22 mouse cellular contexts compared by ENCODE assay signal in the genomic region with DNA sequence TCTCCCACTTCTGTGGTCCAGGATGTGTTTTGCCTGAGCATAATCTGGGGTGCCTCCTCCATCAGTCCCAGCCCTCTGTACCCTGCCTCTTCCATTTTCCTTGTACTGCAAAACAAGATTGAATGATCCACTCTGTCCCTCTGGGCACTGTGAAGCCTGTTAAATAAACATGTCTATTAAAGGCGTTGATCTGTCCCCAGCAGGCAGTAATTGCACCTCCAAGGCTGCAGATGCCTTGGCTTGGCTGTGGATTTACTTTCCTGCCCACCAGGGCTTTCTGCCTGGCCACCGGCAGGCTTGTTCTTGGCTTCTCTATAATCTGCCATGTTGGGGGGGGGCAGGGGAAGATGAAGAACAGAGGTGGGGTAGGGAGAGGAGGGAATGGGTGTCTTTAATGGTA. TPM values are rescaled to one million over a fixed set of nuclear protein-coding genes. Genes with fewer than 3 reads are reported as not detected.
DNase-seq lines count a peak whose midpoint lies in the region; ATAC-seq lines count a peak whose summit lies in the region.
"Had no signal": no experiment of that assay in that cellular context is flagged by ENCODE, and none has a peak within 500 bp of the region (broad histone marks: within the 10 kb centered on the region; RNA-seq: fewer than 3 reads in every experiment).

No protein-coding gene starts in this region.

- no peaks in the 10 kb centered on the region for H3K9me3 ChIP-seq in forebrain, embryonic 13.5 days (replicated peaks)
- H3K9me3 ChIP-seq in forebrain, embryonic 10.5 days: no peaks in the 10 kb centered on the region
- H3K9me3 ChIP-seq in midbrain, embryonic 13.5 days: no peaks in the 10 kb centered on the region; the same call in 1 of the 2 replicates
- H3K9me3 ChIP-seq in midbrain, embryonic 16.5 days (replicated peaks; ENCODE audit: control insufficient read depth, low read length, poor library complexity, severe bottlenecking): no peaks in the 10 kb centered on the region
- H3K9me3 ChIP-seq in forebrain, embryonic 15.5 days: no peaks in the 10 kb centered on the region
- H3K9me3 ChIP-seq: embryonic facial prominence, embryonic 15.5 days; heart, embryonic 12.5 days; hindbrain, embryonic 10.5 days; intestine, embryonic 15.5 days had no signal

- 33% methylated on average over 2 of the region's 2 CpGs for WGBS in forebrain, embryonic 13.5 days
- 55% methylated on average over 2 of the region's 2 CpGs for WGBS in forebrain, embryonic 10.5 days
- WGBS in midbrain, embryonic 13.5 days: 5% methylated on average over 2 of the region's 2 CpGs
- 10% methylated on average over 2 of the region's 2 CpGs for WGBS in midbrain, embryonic 16.5 days
- 22% methylated on average over 2 of the region's 2 CpGs for WGBS in forebrain, embryonic 15.5 days

- H3K27ac ChIP-seq in forebrain, embryonic 13.5 days: no peak overlapping the region
- no peak overlapping the region for H3K27ac ChIP-seq in forebrain, embryonic 10.5 days
- H3K27ac ChIP-seq in midbrain, embryonic 13.5 days: no peak overlapping the region; the same call in 1 of the 2 replicates
- H3K27ac ChIP-seq in midbrain, embryonic 16.5 days (ENCODE audit: low read length): no peak overlapping the region
- 0 out of 2 replicates have a peak overlapping the region, but pooled peaks have one; percentile 23 for H3K27ac ChIP-seq in forebrain, embryonic 15.5 days (replicated peaks)
- H3K27ac ChIP-seq: embryonic facial prominence, embryonic 15.5 days; gastrocnemius, adult 2 months; hindbrain, embryonic 10.5 days; intestine, embryonic 15.5 days had no signal

- H3K4me3 ChIP-seq in forebrain, embryonic 13.5 days: no peak overlapping the region
- no peak overlapping the region for H3K4me3 ChIP-seq in forebrain, embryonic 10.5 days
- H3K4me3 ChIP-seq in midbrain, embryonic 13.5 days (replicated peaks): no peak overlapping the region
- no peak overlapping the region for H3K4me3 ChIP-seq in midbrain, embryonic 16.5 days (ENCODE audit: low read depth, low read length)
- H3K4me3 ChIP-seq in forebrain, embryonic 15.5 days: no peak overlapping the region
- H3K4me3 ChIP-seq: embryonic facial prominence, embryonic 15.5 days; erythroblast, embryonic 14.5 days; gastrocnemius, adult 2 months; heart, embryonic 12.5 days; hindbrain, embryonic 10.5 days; intestine, embryonic 15.5 days had no signal

- H3K36me3 ChIP-seq in forebrain, embryonic 13.5 days (ENCODE audit: poor library complexity, severe bottlenecking): no peaks in the 10 kb centered on the region
- H3K36me3 ChIP-seq in forebrain, embryonic 10.5 days (replicated peaks): no peaks in the 10 kb centered on the region
- H3K36me3 ChIP-seq in midbrain, embryonic 13.5 days: no peaks in the 10 kb centered on the region
- no peaks in the 10 kb centered on the region for H3K36me3 ChIP-seq in midbrain, embryonic 16.5 days (ENCODE audit: control insufficient read depth, insufficient read depth, low read length)
- no peaks in the 10 kb centered on the region for H3K36me3 ChIP-seq in forebrain, embryonic 15.5 days
- H3K36me3 ChIP-seq: embryonic facial prominence, embryonic 15.5 days; heart, embryonic 12.5 days; hindbrain, embryonic 10.5 days; intestine, embryonic 15.5 days had no signal

- H3K27me3 ChIP-seq in forebrain, embryonic 13.5 days: no peaks in the 10 kb centered on the region
- peaks cover 12% of the 10 kb centered on the region; the same call in 1 of the 2 replicates for H3K27me3 ChIP-seq in forebrain, embryonic 10.5 days (ENCODE audit: poor library complexity, severe bottlenecking)
- 0 out of 2 replicates have a peak, but pooled peaks cover 7% of the 10 kb centered on the region for H3K27me3 ChIP-seq in midbrain, embryonic 13.5 days
- H3K27me3 ChIP-seq in midbrain, embryonic 16.5 days (ENCODE audit: control insufficient read depth, insufficient read depth, low read depth, low read length): no peaks in the 10 kb centered on the region
- H3K27me3 ChIP-seq in forebrain, embryonic 15.5 days: no peaks in the 10 kb centered on the region
- H3K27me3 ChIP-seq: embryonic facial prominence, embryonic 15.5 days; intestine, embryonic 15.5 days had no signal

- no peak overlapping the region for H3K9ac ChIP-seq in forebrain, embryonic 13.5 days
- no peak overlapping the region for H3K9ac ChIP-seq in midbrain, embryonic 13.5 days (replicated peaks)
- no peak overlapping the region for H3K9ac ChIP-seq in midbrain, embryonic 16.5 days (ENCODE audit: low read depth, low read length)
- no peak overlapping the region for H3K9ac ChIP-seq in forebrain, embryonic 15.5 days (replicated peaks)
- H3K9ac ChIP-seq: embryonic facial prominence, embryonic 15.5 days; heart, embryonic 12.5 days; intestine, embryonic 15.5 days had no signal

- no peak for DNase-seq in forebrain, embryonic 10.5 days (ENCODE audit: extremely low spot score, low spot score)
- DNase-seq in ovary, postnatal 10 days (ENCODE audit: low spot score): no peak
- no peak for DNase-seq in adrenal gland, postnatal 4 days (ENCODE audit: low spot score in 2 of 2)
- DNase-seq: adrenal gland, adult 2 months; adrenal gland, postnatal 25 days; cerebellum, adult 11 months; cerebellum, adult 9-10 months; embryo, embryonic 11 days; gastrocnemius, adult 2 months; gastrocnemius, postnatal 25 days; kidney, adult 18-20 months had no signal

- 0 out of 2 replicates have a peak, but pooled peaks have one; percentile 46 for ATAC-seq in forebrain, embryonic 13.5 days
- ATAC-seq in midbrain, embryonic 13.5 days: peak; percentile 40; the same call in 1 of the 2 replicates
- no peak for ATAC-seq in midbrain, embryonic 16.5 days
- peak; percentile 48; the same call in 1 of the 2 replicates for ATAC-seq in forebrain, embryonic 15.5 days (replicated peaks)
- ATAC-seq: intestine, embryonic 15.5 days had no signal

- peaks cover 26% of the 10 kb centered on the region for H3K4me1 ChIP-seq in forebrain, embryonic 13.5 days
- H3K4me1 ChIP-seq in forebrain, embryonic 10.5 days: peaks cover 27% of the 10 kb centered on the region
- H3K4me1 ChIP-seq in midbrain, embryonic 13.5 days (replicated peaks): peaks cover 18% of the 10 kb centered on the region
- 0 out of 2 replicates have a peak, but pooled peaks cover 2% of the 10 kb centered on the region for H3K4me1 ChIP-seq in midbrain, embryonic 16.5 days (ENCODE audit: control insufficient read depth, insufficient read depth, low read length)
- H3K4me1 ChIP-seq in forebrain, embryonic 15.5 days: peaks cover 18% of the 10 kb centered on the region
- H3K4me1 ChIP-seq: embryonic facial prominence, embryonic 15.5 days had no signal

- no peak overlapping the region for H3K4me2 ChIP-seq in forebrain, embryonic 13.5 days
- no peak overlapping the region for H3K4me2 ChIP-seq in midbrain, embryonic 13.5 days (replicated peaks)
- H3K4me2 ChIP-seq in midbrain, embryonic 16.5 days (ENCODE audit: low read length): no peak overlapping the region
- no peak overlapping the region for H3K4me2 ChIP-seq in forebrain, embryonic 15.5 days (replicated peaks)
- H3K4me2 ChIP-seq: embryonic facial prominence, embryonic 15.5 days; heart, embryonic 12.5 days; intestine, embryonic 15.5 days had no signal

RNA-seq across cellular contexts. Expression of gene Aldh1b1, which starts 12.9 kb away (rescaled TPM):
- polyA plus RNA-seq in forebrain, embryonic 13.5 days (2015; fragmentation: Nextera tagmentation; extraction: Ambion mirVana): 14.7 and 17.6 TPM in 2 replicates
- polyA plus RNA-seq in forebrain, embryonic 10.5 days (2016; fragmentation: Nextera tagmentation; extraction: Ambion mirVana): 3.6 and 4.3 TPM in 2 replicates
- 15.8 and 17.6 TPM in 2 replicates for polyA plus RNA-seq in midbrain, embryonic 13.5 days (2015; fragmentation: Nextera tagmentation; extraction: Ambion mirVana)
- 22.7 and 24.2 TPM in 2 replicates for polyA plus RNA-seq in midbrain, embryonic 16.5 days (2015; fragmentation: Nextera tagmentation; extraction: Ambion mirVana)
- 25.7 and 27.4 TPM in 2 replicates for polyA plus RNA-seq in forebrain, embryonic 15.5 days (2015; fragmentation: Nextera tagmentation; extraction: Ambion mirVana)
- total RNA-seq in adrenal gland, postnatal 4 days (2021): 10 to 100 TPM; 22.9 to 27.7 TPM

RNA-seq across cellular contexts. Expression of gene Igfbpl1, which starts 40.8 kb away (rescaled TPM):
- polyA plus RNA-seq in forebrain, embryonic 13.5 days (2015; fragmentation: Nextera tagmentation; extraction: Ambion mirVana): 78.5 and 86.8 TPM in 2 replicates
- 16.7 and 18.7 TPM in 2 replicates for polyA plus RNA-seq in forebrain, embryonic 10.5 days (2016; fragmentation: Nextera tagmentation; extraction: Ambion mirVana)
- polyA plus RNA-seq in midbrain, embryonic 13.5 days (2015; fragmentation: Nextera tagmentation; extraction: Ambion mirVana): 69.9 and 83.3 TPM in 2 replicates
- 33.4 and 39.5 TPM in 2 replicates for polyA plus RNA-seq in midbrain, embryonic 16.5 days (2015; fragmentation: Nextera tagmentation; extraction: Ambion mirVana)
- polyA plus RNA-seq in forebrain, embryonic 15.5 days (2015; fragmentation: Nextera tagmentation; extraction: Ambion mirVana): 114 and 126 TPM in 2 replicates
- 1 to 10 TPM in 1 of 2 experiments, under 1 TPM in 1; 0.73 to 2.1 TPM for total RNA-seq in adrenal gland, postnatal 4 days (2021)
- total RNA-seq: adrenal gland, adult 2 months; adrenal gland, postnatal 25 days; common myeloid progenitor, adult 5-6 weeks; gastrocnemius, adult 2 months; gastrocnemius, postnatal 25 days; granulocyte monocyte progenitor cell, adult 5-6 weeks had no signal
- polyA plus RNA-seq: adrenal gland, adult 2 months; erythroblast, embryonic 14.5 days had no signal
